Mouse (Mus musculus): ENCODE data around the gene Cdc42ep1. TPM values are rescaled to one million over a fixed set of nuclear protein-coding genes. Genes with fewer than 3 reads are reported as not detected.
"Not testable (repeated sequence)": the region's sequence is repeated elsewhere in the genome, so short reads cannot be mapped to it uniquely, and the experiment has no call there.

Gene Cdc42ep1
- total and polyA plus RNA-seq, 3 experiments = 30.8 to 62.3 (median 37.1) TPM

DNA sequence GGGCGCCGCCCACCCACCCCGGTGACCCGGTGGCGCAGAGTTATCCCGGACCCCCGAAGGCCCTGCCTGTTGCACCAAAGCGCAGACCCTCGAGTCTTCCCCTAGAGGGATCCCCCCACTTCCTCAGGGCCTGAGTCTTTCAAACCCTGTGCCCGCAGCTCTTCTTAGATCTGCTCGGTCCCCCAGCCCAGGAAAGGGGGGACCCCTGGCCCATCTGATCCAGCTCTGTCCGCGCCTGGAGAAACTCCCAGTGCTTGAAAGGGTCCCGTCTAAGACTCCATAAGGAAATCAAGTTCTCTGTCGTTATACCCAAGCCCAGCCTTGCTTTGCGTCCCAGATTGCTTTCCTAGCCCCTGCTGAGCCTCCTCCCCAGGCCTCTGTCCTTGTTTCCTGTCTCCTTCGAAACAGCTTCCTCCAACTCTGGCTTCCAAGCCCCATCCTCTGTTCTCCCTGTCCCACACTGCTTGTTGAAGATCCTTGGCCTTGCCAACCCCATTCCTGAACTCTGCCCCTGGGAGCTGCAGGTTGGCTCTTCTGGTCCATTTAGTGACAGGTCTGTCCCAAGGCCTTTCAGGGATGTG, 35.5 kb downstream of the Cdc42ep1 start:
- Histone ChIP-seq H3K9ac (ENCODE audit: low read depth, low read length) (peak overlapping the region; percentile 86), H3K36me3 (ENCODE audit: control insufficient read depth, insufficient read depth, low read length) (no peaks in the 10 kb centered on the region), H3K27ac (peak overlapping the region; percentile 99), H3K79me2 (replicated peaks; ENCODE audit: control insufficient read depth, insufficient read depth, low read length) (no peaks in the 10 kb centered on the region), H3K27me3 (ENCODE audit: control insufficient read depth, insufficient read depth, low read length) (no peaks in the 10 kb centered on the region), H3K4me3 (peak overlapping the region; percentile 85), H3K4me1 (ENCODE audit: control insufficient read depth, insufficient read depth, low read length) (peaks cover 5% of the 10 kb centered on the region)
- TF ChIP-seq POLR2A (IDR thresholded peaks at IDR 0.05; ENCODE audit: insufficient read depth, low read depth, low read length) (no peak), CTCF (IDR thresholded peaks at IDR 0.05) (no peak), EP300 (IDR thresholded peaks at IDR 0.05; ENCODE audit: insufficient read depth, low read depth, low read length) (no peak)
- WGBS = 1% methylated on average over 17 of the region's 17 CpGs
- DNase-seq = no peak
- intact Hi-C loops (cut with DNase I) = no loop called here

DNA sequence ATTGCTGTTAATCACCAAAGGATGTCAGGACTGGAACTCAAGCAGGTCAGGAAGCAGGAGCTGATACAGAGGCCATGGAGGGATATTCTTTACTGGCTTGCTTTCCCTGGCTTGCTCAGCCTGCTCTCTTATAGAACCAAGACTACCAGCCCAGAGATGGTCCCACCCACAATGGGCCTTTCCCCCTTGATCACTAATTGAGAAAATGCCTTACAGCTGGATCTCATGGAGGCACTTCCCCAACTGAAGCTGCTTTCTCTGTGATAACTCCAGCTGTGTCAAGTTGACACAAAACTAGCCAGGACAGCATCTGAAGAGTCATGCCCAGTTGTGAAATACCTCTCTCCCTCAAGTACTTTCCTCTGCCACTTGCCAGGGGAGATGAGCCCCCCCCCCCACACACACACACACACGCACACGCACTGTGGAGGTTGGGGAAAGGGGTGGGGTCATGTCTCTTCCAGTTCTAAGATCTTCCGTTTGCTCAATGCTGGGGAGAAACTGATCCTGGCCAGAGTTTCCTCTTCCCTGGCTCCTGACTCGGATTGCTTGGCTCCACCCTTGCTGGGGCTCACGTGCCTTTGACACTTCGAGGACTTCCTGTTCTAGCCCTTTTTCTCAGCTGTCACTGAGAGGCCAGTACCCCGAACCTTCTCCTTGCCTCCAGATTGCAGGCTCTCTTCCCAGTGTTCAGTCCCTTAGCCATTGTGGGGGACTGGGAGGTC, 36.5 kb downstream of the Cdc42ep1 start:
- intact Hi-C loops (cut with DNase I); H3K36me3 ChIP-seq (ENCODE audit: control insufficient read depth, insufficient read depth, low read length); H3K27me3 ChIP-seq (ENCODE audit: control insufficient read depth, insufficient read depth, low read length); H3K9ac ChIP-seq (ENCODE audit: low read depth, low read length); H3K79me2 ChIP-seq (replicated peaks; ENCODE audit: control insufficient read depth, insufficient read depth, low read length); H3K27ac ChIP-seq; H3K4me3 ChIP-seq; H3K4me1 ChIP-seq (ENCODE audit: control insufficient read depth, insufficient read depth, low read length): not testable (repeated sequence)
- 19% methylated on average over 7 of the region's 7 CpGs for WGBS
- DNase-seq = peak; percentile 46 to 65

GRCm38 (mm10) chr15:78880432-78880831, 38.0 kb downstream of the Cdc42ep1 start:
- Histone ChIP-seq H3K36me3 (ENCODE audit: control insufficient read depth, insufficient read depth, low read length) (no peaks in the 10 kb centered on the region), H3K27ac (no peak overlapping the region)
- TF ChIP-seq CTCF (IDR thresholded peaks at IDR 0.05) (no peak), EP300 (IDR thresholded peaks at IDR 0.05; ENCODE audit: insufficient read depth, low read depth, low read length) (no peak), POLR2A (IDR thresholded peaks at IDR 0.05; ENCODE audit: insufficient read depth, low read depth, low read length) (no peak)

GRCm38 (mm10) chr15:78881828-78882227, 39.4 kb downstream of the Cdc42ep1 start:
- no peaks in the 10 kb centered on the region for H3K27me3 ChIP-seq (ENCODE audit: control insufficient read depth, insufficient read depth, low read length)
- intact Hi-C loops (cut with DNase I) = no loop called here
- no peak overlapping the region for H3K9ac ChIP-seq (ENCODE audit: low read depth, low read length)
- no peak overlapping the region for H3K4me3 ChIP-seq
- 89% methylated on average over 3 of the region's 3 CpGs for WGBS
- H3K27ac ChIP-seq = no peak overlapping the region
- TF ChIP-seq CTCF (IDR thresholded peaks at IDR 0.05) = no peak
- no peak for TF ChIP-seq EP300 (IDR thresholded peaks at IDR 0.05; ENCODE audit: insufficient read depth, low read depth, low read length)
- no peak for TF ChIP-seq POLR2A (IDR thresholded peaks at IDR 0.05; ENCODE audit: insufficient read depth, low read depth, low read length)
- no peak for DNase-seq
- H3K4me1 ChIP-seq (ENCODE audit: control insufficient read depth, insufficient read depth, low read length) = peaks cover 2% of the 10 kb centered on the region; the same call in 1 of the 2 replicates
- H3K79me2 ChIP-seq (replicated peaks; ENCODE audit: control insufficient read depth, insufficient read depth, low read length) = no peaks in the 10 kb centered on the region
- H3K36me3 ChIP-seq (ENCODE audit: control insufficient read depth, insufficient read depth, low read length) = no peaks in the 10 kb centered on the region

More at GRCm38 (mm10) chr15:78880432-78880831, 38.0 kb downstream of the Cdc42ep1 start:
- H3K4me3 ChIP-seq = no peak overlapping the region
- peaks cover 5% of the 10 kb centered on the region for H3K4me1 ChIP-seq (ENCODE audit: control insufficient read depth, insufficient read depth, low read length)
- DNase-seq = no peak
- 89% methylated on average over 8 of the region's 8 CpGs for WGBS
- H3K79me2 ChIP-seq (replicated peaks; ENCODE audit: control insufficient read depth, insufficient read depth, low read length) = no peaks in the 10 kb centered on the region
- intact Hi-C loops (cut with DNase I) = no loop called here
- no peaks in the 10 kb centered on the region for H3K27me3 ChIP-seq (ENCODE audit: control insufficient read depth, insufficient read depth, low read length)
- no peak overlapping the region for H3K9ac ChIP-seq (ENCODE audit: low read depth, low read length)

DNA sequence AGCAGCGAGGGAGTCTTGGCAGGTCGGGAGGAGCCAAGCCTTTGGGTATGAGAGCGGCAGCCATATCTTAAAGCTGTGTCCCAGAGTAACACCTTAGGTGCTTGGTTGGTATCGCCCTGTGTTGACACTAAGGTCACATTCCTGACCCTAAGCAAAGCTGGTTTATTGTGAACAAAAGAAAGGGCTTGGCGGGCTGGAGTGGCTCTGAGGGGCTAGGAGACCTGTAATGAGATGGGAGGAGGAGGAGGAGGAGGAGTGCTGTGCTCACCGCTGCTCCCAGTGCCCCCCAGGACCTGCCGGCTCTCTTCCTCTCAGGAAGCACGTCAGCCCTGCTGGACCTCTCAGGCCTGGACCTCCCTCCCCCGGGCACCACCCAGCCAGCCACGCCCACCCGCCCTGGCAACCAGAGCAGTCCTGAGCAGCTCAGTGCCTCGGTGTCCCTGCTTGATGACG, 47.0 kb downstream of the Cdc42ep1 start:
- intact Hi-C loops (cut with DNase I) = no loop called here
- H3K4me3 ChIP-seq = no peak overlapping the region
- H3K4me1 ChIP-seq (ENCODE audit: control insufficient read depth, insufficient read depth, low read length) = no peaks in the 10 kb centered on the region
- no peaks in the 10 kb centered on the region for H3K27me3 ChIP-seq (ENCODE audit: control insufficient read depth, insufficient read depth, low read length)
- H3K27ac ChIP-seq = no peak overlapping the region
- no peaks in the 10 kb centered on the region for H3K36me3 ChIP-seq (ENCODE audit: control insufficient read depth, insufficient read depth, low read length)
- H3K79me2 ChIP-seq (replicated peaks; ENCODE audit: control insufficient read depth, insufficient read depth, low read length) = no peaks in the 10 kb centered on the region
- WGBS = 48% methylated on average over 13 of the region's 13 CpGs
- TF ChIP-seq EP300 (IDR thresholded peaks at IDR 0.05; ENCODE audit: insufficient read depth, low read depth, low read length) = no peak
- no peak for TF ChIP-seq CTCF (IDR thresholded peaks at IDR 0.05)
- TF ChIP-seq POLR2A (IDR thresholded peaks at IDR 0.05; ENCODE audit: insufficient read depth, low read depth, low read length) = no peak
- DNase-seq = no peak
- no peak overlapping the region for H3K9ac ChIP-seq (ENCODE audit: low read depth, low read length)

DNA sequence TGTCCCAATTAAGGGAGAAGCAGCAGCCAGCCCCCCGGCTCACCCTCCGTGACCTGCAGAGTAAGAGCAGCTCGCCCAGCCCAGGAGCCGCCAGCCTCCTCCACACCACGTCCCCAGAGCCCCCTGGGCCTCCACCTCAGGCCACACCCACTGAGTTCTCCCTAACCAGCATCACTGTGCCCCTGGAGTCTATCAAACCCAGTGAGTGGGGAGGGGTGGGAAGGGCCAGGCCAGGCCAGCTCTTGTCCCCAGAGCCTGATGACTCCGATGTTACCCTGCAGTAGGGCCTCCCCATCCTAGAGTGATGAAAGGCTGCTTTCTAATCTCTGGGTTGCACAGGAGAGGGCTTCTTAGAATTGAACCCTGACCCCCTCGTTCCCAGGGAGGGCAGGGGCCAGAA, 50.0 kb downstream of the Cdc42ep1 start:
- WGBS = 70% methylated on average over 7 of the region's 7 CpGs
- Histone ChIP-seq H3K27ac (no peak overlapping the region), H3K4me3 (no peak overlapping the region), H3K79me2 (replicated peaks; ENCODE audit: control insufficient read depth, insufficient read depth, low read length) (no peaks in the 10 kb centered on the region), H3K4me1 (ENCODE audit: control insufficient read depth, insufficient read depth, low read length) (no peaks in the 10 kb centered on the region; the same call in 1 of the 2 replicates), H3K36me3 (ENCODE audit: control insufficient read depth, insufficient read depth, low read length) (no peaks in the 10 kb centered on the region), H3K27me3 (ENCODE audit: control insufficient read depth, insufficient read depth, low read length) (no peaks in the 10 kb centered on the region), H3K9ac (ENCODE audit: low read depth, low read length) (no peak overlapping the region)
- DNase-seq = no peak
- TF ChIP-seq EP300 (IDR thresholded peaks at IDR 0.05; ENCODE audit: insufficient read depth, low read depth, low read length) = no peak
- TF ChIP-seq CTCF (IDR thresholded peaks at IDR 0.05) = no peak
- no peak for TF ChIP-seq POLR2A (IDR thresholded peaks at IDR 0.05; ENCODE audit: insufficient read depth, low read depth, low read length)
- intact Hi-C loops (cut with DNase I) = loop anchor here (5.0 kb wide), 1 partner anchor 640 kb away; no protein-coding TSS in a partner anchor
